ENCODE assay signal across 9 mouse cellular contexts in the genomic region with DNA sequence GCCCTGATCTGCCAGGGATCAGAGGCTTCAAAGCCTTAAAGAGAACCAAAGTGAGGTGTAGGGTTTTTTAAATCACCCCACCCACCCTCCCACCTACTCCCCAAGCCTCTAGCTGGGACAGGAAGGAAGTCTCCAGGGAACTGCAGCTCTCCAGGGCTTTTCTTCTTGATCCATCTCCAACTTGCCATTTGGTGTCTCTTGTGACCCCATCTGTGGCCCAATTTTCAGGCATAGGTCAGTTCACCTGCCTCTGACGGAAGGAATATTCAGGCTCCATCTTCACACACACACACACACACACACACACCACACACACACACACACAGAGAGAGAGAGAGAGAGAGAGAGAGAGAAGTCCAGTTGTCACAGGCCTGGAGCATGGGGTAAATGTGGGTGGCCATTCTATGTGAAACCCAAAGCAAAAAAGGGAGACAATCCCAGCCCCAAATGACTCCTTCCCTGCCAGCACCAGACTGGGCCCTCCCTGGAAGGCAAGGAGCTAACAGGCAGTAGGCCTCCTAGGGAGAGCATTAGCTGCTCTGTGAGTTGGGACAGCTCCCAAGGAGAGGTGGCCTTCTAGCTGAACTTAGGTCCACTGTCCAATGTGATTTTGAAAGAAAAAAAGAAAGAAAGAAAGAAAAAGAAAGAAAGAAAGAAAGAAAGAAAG. TPM values are rescaled to one million over a fixed set of nuclear protein-coding genes. Genes with fewer than 3 reads are reported as not detected.
"Had no signal": no experiment of that assay in that cellular context is flagged by ENCODE, and none has a peak within 500 bp of the region (broad histone marks: within the 10 kb centered on the region; RNA-seq: fewer than 3 reads in every experiment).

No protein-coding gene starts in this region.

- DNase-seq: kidney, postnatal 10 days; kidney, postnatal 4 days; liver; liver, embryonic 13.5 days; liver, postnatal 0 days; right cerebral cortex, postnatal 14 days; thymus, adult 2 months; thymus, postnatal 25 days had no signal

RNA-seq across cellular contexts. Expression of a gene that starts 5.3 kb away (rescaled TPM):
- total RNA-seq: megakaryocyte-erythroid progenitor cell, adult 5-6 weeks had no signal
